Mouse (Mus musculus): ENCODE measurements around the gene Arnt2.

Gene Arnt2

DNA sequence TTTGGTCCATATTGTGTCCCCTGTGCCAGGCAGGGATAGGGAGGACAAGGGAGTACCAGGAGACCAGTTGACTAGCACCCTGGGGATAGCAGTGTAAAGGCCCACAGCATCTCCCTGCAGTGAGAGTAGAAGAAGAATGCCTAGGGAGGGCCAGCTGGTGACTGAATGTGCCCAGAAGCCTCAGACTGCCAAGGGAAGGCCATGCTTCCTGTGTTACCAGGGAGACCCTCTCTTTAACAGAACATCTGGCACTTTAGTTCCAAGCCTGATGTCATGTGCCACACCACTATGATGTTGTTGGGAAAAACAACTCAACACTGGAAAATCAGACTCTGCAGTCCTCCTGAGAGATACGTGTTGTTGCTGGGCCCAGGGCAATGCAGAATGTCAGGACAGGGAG lies 12.7 kb downstream of the Arnt2 start:
- no peak for DNase-seq (ENCODE audit: low spot score in 2 of 2)

- DNase-seq (ENCODE audit: low spot score in 2 of 2), result no peak
These were observed 13.4 kb downstream of the Arnt2 start for GRCm38 (mm10) chr7:84396581-84396980.

DNA sequence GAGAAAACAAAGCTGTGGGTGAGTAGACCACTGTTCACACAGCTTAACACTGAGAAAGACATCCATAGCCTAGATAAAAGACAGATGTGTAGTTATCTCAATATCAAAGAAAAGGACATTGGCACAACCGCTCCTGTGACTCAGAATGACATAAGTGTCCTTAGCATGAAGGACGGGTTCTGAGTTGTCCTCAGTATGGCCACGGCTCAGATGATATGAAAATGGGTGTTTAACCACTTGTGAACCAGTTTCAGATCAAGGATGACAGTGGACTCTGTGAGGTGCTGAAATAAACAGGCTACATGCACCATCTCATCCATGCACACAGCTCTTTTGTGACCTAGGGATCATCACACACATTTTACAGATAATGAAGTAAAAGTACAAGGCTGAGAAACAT lies 22.1 kb downstream of the Arnt2 start:
- no peak for DNase-seq (ENCODE audit: low spot score in 2 of 2)

- no peak for DNase-seq (ENCODE audit: low spot score in 2 of 2)
These were observed 23.5 kb downstream of the Arnt2 start for GRCm38 (mm10) chr7:84386472-84386871.

- DNase-seq (ENCODE audit: low spot score in 2 of 2), result no peak
These were observed 25.2 kb downstream of the Arnt2 start for GRCm38 (mm10) chr7:84384778-84385177.

DNA sequence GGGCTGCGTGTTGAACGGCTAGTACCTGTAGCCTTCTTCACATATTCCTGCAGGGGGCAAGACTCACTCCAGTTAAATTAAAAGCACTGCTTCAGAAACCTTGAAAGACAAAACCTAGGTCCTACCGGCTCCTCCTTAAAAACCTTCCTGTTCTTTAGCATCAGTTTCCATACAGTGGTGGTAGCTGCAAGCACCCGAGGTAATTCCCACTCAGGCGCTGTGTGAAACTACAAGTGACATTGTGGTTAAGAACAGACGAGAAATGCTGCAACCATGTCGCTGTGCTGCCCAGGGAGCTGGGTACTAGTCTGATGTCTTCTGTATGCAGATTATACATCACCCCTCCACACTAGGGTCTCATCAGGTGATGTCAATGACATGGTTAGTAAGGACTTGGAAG lies 25.9 kb downstream of the Arnt2 start:
- DNase-seq (ENCODE audit: low spot score in 2 of 2), result no peak

DNA sequence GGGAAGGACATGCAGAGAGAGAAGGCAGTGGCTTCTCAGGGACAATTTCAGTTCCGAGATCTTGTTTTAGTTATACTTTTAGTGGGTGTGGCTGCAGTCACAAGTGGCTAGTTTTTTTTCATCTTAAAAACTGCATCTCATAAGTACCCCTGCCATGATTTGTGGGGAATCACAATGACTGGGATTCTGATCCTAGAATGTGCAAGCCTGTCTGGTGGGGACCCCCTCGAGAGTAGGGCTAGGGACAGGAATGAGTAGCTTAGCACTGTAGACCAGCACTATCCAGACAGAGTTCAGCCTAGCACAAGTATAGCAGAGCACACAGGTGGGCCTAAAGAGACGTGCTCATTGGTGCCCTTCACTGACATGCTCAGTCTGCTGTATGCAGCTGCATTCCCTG lies 27.6 kb downstream of the Arnt2 start:
- DNase-seq (ENCODE audit: low spot score in 2 of 2), result no peak

DNA sequence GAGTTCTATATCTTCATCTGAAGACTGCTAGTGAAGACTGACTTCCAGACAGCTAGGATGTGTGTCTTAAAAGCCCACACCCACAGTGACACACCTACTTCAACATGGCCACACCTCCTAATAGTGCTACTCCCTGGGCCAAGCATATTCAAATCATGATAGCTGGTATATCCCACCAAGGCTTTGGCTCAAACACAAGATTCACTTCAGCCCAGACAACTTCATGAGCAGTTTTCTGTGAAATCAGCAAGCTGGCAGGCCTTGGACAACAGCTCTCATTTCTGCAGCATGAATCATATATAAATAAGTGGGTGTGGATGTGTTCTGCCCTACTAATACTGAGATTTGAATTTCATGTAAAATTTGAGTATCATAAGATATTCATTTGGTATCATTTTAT lies 29.2 kb downstream of the Arnt2 start:
- no peak for DNase-seq (ENCODE audit: low spot score in 2 of 2)

DNA sequence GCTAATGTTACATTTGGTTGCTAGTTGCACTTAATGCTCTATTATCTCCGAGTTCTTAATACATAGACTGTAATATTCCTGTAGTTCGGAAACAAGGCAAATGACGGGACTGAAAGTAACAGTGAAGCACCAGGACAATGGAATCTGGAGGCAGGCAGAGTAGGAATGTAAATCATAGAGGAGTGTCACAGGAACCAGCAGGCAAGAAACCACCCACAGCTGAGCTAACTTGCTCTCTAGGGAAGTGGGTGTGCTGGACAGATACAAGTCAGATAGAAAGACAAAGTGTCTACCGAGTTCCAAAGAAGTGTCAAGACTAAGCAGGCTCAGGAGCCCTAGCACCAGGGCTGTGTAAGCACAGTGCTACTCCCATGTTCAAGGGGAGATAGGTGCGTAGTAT lies 32.6 kb downstream of the Arnt2 start:
- DNase-seq (ENCODE audit: low spot score in 2 of 2), result no peak

DNA sequence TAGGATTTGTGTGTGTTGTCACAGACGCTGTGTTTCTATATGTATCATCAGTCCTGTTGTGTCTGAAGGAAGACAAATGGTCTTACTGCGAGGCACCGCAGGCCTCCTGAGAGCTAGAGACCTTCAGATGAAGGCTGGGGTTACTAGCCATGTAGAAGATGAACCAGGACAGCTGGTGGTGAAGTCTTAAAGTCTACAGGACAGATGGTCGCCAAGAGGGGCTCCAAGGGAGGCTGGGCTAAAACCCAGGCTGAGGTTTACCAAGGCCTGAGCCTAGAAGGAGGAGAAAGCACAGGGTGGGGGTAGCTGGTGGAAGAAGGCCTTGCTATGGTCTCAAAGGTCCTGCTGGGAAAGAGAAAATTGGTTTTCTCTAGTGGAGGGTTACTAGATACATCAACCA lies 36.3 kb downstream of the Arnt2 start:
- DNase-seq (ENCODE audit: low spot score in 2 of 2), result no peak

GRCm38 (mm10) chr7:84372871-84373270 lies 37.1 kb downstream of the Arnt2 start:
- no peak for DNase-seq (ENCODE audit: low spot score in 2 of 2)

DNA sequence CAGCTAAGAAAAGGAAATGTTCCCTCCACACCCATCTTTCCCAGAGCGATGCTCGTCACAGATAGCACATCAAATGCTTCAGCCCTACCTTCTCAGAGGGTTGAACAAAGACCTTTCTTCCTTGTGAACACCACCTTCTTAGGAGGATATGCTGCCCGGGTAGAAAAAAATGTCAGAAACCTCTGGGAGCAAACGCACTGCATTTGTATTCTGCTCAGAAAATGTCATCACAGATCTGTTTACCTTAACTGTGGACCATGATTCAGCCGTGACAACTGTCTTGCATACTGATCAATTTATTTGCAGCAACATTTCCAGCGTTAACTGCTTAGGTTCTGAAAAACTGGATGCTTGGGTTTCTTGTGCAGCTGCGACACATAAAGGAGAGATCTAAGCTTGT lies 37.7 kb downstream of the Arnt2 start:
- no peak for DNase-seq (ENCODE audit: low spot score in 2 of 2)

- no peak for DNase-seq (ENCODE audit: low spot score in 2 of 2)
These were observed 38.9 kb downstream of the Arnt2 start for GRCm38 (mm10) chr7:84370911-84371592.

DNA sequence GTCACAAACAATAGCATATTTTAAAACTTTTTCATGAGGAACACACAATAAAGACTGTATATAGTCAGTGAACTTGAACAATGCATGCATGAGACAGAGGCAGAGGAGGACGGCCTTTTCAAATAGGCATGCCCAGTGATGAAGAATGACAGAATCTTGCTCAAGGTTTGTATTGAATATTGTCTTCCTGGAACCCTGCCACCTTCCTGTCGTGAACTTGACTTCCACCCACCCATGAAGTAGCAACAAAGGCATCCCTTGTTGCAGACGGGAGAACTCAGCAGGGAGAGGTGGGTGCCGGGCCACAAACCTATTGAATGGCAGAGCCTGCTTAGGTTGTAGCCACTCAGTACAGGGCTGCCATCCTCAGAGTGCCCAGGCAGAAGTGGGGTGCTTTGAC lies 43.7 kb downstream of the Arnt2 start:
- DNase-seq (ENCODE audit: low spot score in 2 of 2), result no peak

GRCm38 (mm10) chr7:84362711-84363110 lies 47.3 kb downstream of the Arnt2 start:
- no peak for DNase-seq (ENCODE audit: low spot score in 2 of 2)

GRCm38 (mm10) chr7:84361086-84361684 lies 48.8 kb downstream of the Arnt2 start:
- no peak for DNase-seq (ENCODE audit: low spot score in 2 of 2)

- DNase-seq (ENCODE audit: low spot score in 2 of 2), result no peak
These were observed 51.5 kb downstream of the Arnt2 start for GRCm38 (mm10) chr7:84358426-84358825.

DNA sequence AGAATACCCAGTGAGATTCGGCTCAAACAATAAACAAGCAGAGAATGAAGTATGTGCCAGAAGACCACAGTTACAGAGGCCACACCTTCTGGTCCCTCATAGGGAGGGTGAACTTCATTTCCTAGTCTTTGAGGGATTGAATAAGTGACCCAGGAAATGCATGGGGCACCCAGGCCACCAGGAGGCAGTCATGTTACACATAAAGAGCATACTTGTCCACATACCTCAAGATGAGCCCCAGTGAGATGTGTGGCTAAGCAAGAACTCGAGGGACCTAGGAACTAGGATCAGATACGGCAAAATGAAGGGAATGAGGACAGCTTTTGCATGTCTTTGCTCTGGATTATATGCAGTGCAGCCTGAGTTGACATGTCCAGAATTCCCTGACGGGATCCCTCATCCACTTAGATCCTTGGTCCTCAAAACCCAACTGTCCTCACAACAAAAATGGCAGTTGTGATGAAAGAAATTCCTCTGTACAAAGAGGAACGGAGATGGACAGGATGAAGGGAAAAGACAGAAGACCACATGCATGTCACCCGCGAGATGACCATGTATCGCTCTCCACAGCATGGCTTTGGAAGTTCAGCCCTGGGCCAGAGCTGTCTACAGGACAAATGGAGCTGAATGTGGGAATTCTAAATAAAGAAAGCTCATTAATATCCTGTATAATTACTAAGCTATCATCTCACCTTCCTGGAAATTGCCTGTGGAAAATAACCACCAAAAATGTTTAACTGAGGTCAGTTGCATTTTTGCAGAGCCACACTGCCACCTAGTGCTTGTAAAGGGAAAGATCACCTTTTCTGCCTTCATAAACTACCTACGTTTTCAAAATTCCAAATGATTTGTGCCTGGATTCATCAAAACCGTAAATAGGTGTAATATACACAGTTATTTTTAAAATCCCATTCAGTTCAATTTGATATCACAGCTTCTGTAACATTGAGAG lies 54.1 kb downstream of the Arnt2 start:
- DNase-seq (ENCODE audit: low spot score in 2 of 2), result peak; percentile 6 to 43

DNA sequence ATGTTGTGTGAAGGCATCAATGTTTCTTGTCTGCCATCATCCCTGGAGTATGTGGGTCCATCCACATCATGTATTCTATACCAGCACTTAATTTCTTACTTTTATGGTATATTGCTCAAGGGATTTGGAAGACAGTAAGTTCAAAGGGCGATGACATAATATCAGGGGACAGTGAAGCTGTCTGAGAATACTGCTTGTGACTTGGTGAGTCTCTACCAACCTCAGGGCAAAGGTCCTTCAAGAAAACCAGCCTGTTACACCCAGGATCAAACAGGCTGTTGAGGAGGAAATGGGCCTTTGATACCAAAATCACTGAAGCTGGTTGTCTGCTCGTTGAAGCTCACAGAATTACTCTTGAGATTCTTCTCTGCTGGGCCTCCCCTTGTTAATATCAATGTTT lies 55.1 kb downstream of the Arnt2 start:
- DNase-seq (ENCODE audit: low spot score in 2 of 2), result no peak

DNA sequence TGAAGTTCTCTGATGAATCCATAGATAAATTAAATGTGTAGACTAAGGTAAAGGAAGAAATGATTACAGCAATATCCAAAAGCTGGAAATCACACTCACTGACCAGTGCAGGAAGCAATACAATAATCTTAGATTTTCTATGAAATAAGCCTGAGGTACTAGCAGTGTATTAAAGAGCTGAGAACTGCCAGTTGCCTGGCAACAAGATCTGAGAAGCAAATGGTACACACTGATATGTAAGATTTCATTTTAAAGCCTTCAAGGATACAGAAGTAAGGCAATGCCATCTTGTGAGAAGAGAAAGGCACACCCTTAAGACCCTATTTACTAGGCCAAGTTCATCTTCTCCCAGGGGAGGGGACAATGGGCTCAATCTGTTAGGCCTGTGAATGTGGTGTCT lies 59.4 kb downstream of the Arnt2 start:
- DNase-seq (ENCODE audit: low spot score in 2 of 2), result no peak

GRCm38 (mm10) chr7:84349976-84350375 lies 60.0 kb downstream of the Arnt2 start:
- DNase-seq (ENCODE audit: low spot score in 2 of 2), result no peak

GRCm38 (mm10) chr7:84348145-84348911 lies 61.6 kb downstream of the Arnt2 start:
- no peak for DNase-seq (ENCODE audit: low spot score in 2 of 2)

All from thymus, postnatal 10 days (tissue).